In genomic region chr8:87939308-87939936, GRCm38 (mm10) we compare ENCODE assay signal across 8 mouse cellular contexts. TPM values are rescaled to one million over a fixed set of nuclear protein-coding genes. Genes with fewer than 3 reads are reported as not detected.
DNase-seq lines count a peak whose midpoint lies in the region; ATAC-seq and TF ChIP-seq lines count a peak whose summit lies in the region.

No protein-coding gene starts in this region.

- H3K4me3 ChIP-seq in layer of hippocampus, adult 2 months = no peak overlapping the region
- peak overlapping the region; percentile 17; the same call in 1 of the 2 replicates for H3K4me3 ChIP-seq in embryonic facial prominence, embryonic 12.5 days
- no peak overlapping the region for H3K4me3 ChIP-seq in hindbrain, embryonic 15.5 days
- H3K4me3 ChIP-seq in neural tube, embryonic 12.5 days = no peak overlapping the region
- H3K4me3 ChIP-seq in cerebellum, adult 2 months (replicated peaks; ENCODE audit: insufficient read depth, low read depth, low read length) = no peak overlapping the region

- peak overlapping the region; percentile 51 for H3K4me2 ChIP-seq in embryonic facial prominence, embryonic 12.5 days (replicated peaks)
- H3K4me2 ChIP-seq in hindbrain, embryonic 15.5 days = peak overlapping the region; percentile 44
- H3K4me2 ChIP-seq in neural tube, embryonic 12.5 days (replicated peaks) = peak overlapping the region; percentile 60

- H3K36me3 ChIP-seq in embryonic facial prominence, embryonic 12.5 days = no peaks in the 10 kb centered on the region
- no peaks in the 10 kb centered on the region for H3K36me3 ChIP-seq in hindbrain, embryonic 15.5 days
- H3K36me3 ChIP-seq in neural tube, embryonic 12.5 days = no peaks in the 10 kb centered on the region

- H3K27me3 ChIP-seq in embryonic facial prominence, embryonic 12.5 days = no peaks in the 10 kb centered on the region
- H3K27me3 ChIP-seq in hindbrain, embryonic 15.5 days = no peaks in the 10 kb centered on the region
- H3K27me3 ChIP-seq in neural tube, embryonic 12.5 days (replicated peaks) = no peaks in the 10 kb centered on the region
- H3K27me3 ChIP-seq in cerebellum, adult 2 months (ENCODE audit: control insufficient read depth, insufficient read depth, low read length) = no peaks in the 10 kb centered on the region

- no peaks in the 10 kb centered on the region for H3K9me3 ChIP-seq in embryonic facial prominence, embryonic 12.5 days
- H3K9me3 ChIP-seq in hindbrain, embryonic 15.5 days = no peaks in the 10 kb centered on the region
- no peaks in the 10 kb centered on the region for H3K9me3 ChIP-seq in neural tube, embryonic 12.5 days

- no peak for DNase-seq in layer of hippocampus, adult 2 months (ENCODE audit: low spot score in 2 of 2)
- DNase-seq in layer of hippocampus, adult 18-20 months (ENCODE audit: low spot score in 2 of 2) = no peak
- DNase-seq in cerebellum, adult 2 months = no peak
- DNase-seq in spleen, adult 12 weeks (ENCODE audit: low spot score) = no peak
- DNase-seq in urinary bladder, postnatal 14 days (ENCODE audit: low spot score) = no peak

- ATAC-seq in embryonic facial prominence, embryonic 12.5 days (ENCODE audit: insufficient number of reproducible peaks, insufficient read depth, low FRiP score, low TSS enrichment) = 0 out of 2 replicates have a peak, but pooled peaks have one; percentile 3
- no peak for ATAC-seq in hindbrain, embryonic 15.5 days (ENCODE audit: low FRiP score, low read depth)
- peak; percentile 1; the same call in 1 of the 2 replicates for ATAC-seq in neural tube, embryonic 12.5 days (ENCODE audit: low FRiP score, low read depth)

- peak overlapping the region; percentile 81 for H3K27ac ChIP-seq in layer of hippocampus, adult 2 months
- H3K27ac ChIP-seq in embryonic facial prominence, embryonic 12.5 days = peak overlapping the region; percentile 90
- H3K27ac ChIP-seq in hindbrain, embryonic 15.5 days (replicated peaks) = peak overlapping the region; percentile 66
- no peak overlapping the region for H3K27ac ChIP-seq in neural tube, embryonic 12.5 days
- H3K27ac ChIP-seq in cerebellum, adult 2 months (ENCODE audit: insufficient read depth, low read length) = no peak overlapping the region

- H3K9ac ChIP-seq in embryonic facial prominence, embryonic 12.5 days = peak overlapping the region; percentile 47; the same call in 1 of the 2 replicates
- peak overlapping the region; percentile 21 for H3K9ac ChIP-seq in hindbrain, embryonic 15.5 days
- H3K9ac ChIP-seq in neural tube, embryonic 12.5 days = 0 out of 2 replicates have a peak overlapping the region, but pooled peaks have one; percentile 40

- peaks cover 61% of the 10 kb centered on the region for H3K4me1 ChIP-seq in embryonic facial prominence, embryonic 12.5 days
- H3K4me1 ChIP-seq in hindbrain, embryonic 15.5 days (replicated peaks) = peaks cover 63% of the 10 kb centered on the region
- H3K4me1 ChIP-seq in neural tube, embryonic 12.5 days = peaks cover 61% of the 10 kb centered on the region
- peaks cover 31% of the 10 kb centered on the region for H3K4me1 ChIP-seq in cerebellum, adult 2 months (ENCODE audit: control insufficient read depth, insufficient read depth, low read length)

- no peak for TF ChIP-seq POLR2A in cerebellum, adult 2 months (IDR thresholded peaks at IDR 0.05; ENCODE audit: borderline replicate concordance, insufficient read depth, low read length)

- WGBS in embryonic facial prominence, embryonic 12.5 days = 8% methylated on average over 8 of the region's 8 CpGs
- WGBS in hindbrain, embryonic 15.5 days = 18% methylated on average over 8 of the region's 8 CpGs
- WGBS in neural tube, embryonic 12.5 days = 15% methylated on average over 8 of the region's 8 CpGs
- WGBS in cerebellum, adult 2 months = 57% methylated on average over 8 of the region's 8 CpGs

- TF ChIP-seq CTCF in layer of hippocampus, adult 2 months (conservative IDR thresholded peaks at IDR 0.05) = no peak
- TF ChIP-seq CTCF in cerebellum, adult 2 months (IDR thresholded peaks at IDR 0.05; ENCODE audit: borderline replicate concordance, insufficient read depth, low read depth, low read length) = no peak

RNA-seq across cellular contexts. Expression of gene Zfp423, which starts 20.0 kb away (rescaled TPM):
- total RNA-seq in layer of hippocampus, adult 2 months (2021) = 10 to 100 TPM; 24.0 to 26.6 TPM
- 10 to 100 TPM; 37.0 to 42.7 TPM for total RNA-seq in layer of hippocampus, adult 18-20 months (2021)
- polyA plus RNA-seq in embryonic facial prominence, embryonic 12.5 days (2016; fragmentation: Nextera tagmentation; extraction: Ambion mirVana) = 33.5 and 36.5 TPM in 2 replicates
- polyA plus RNA-seq in hindbrain, embryonic 15.5 days (2015; fragmentation: Nextera tagmentation; extraction: Ambion mirVana) = 28.6 and 33.4 TPM in 2 replicates
- polyA plus RNA-seq in neural tube, embryonic 12.5 days (2016; fragmentation: Nextera tagmentation; extraction: Ambion mirVana) = 47.4 and 48.5 TPM in 2 replicates
- polyA plus RNA-seq in cerebellum, adult 2 months (2012; rRNA removed) = 38.1 and 40.1 TPM in 2 replicates

Comparison
In these comparisons a context has a peak if more than half of its experiments do, and no peak if none do; other contexts are left out.
1. H3K27ac ChIP-seq: peak in layer of hippocampus, adult 2 months (single experiment), embryonic facial prominence, embryonic 12.5 days (single experiment) and hindbrain, embryonic 15.5 days (single experiment); none in neural tube, embryonic 12.5 days (single experiment) and cerebellum, adult 2 months (single experiment).
2. Peak in every context shown above with its lines, with median percentiles within 50 percentile points of each other: H3K4me2 ChIP-seq and H3K9ac ChIP-seq.